Comparison of ENCODE assay signal across 7 mouse cellular contexts in genomic region chr16:30062242-30063030, GRCm38 (mm10). TPM values are rescaled to one million over a fixed set of nuclear protein-coding genes. Genes with fewer than 3 reads are reported as not detected.
DNase-seq lines count a peak whose midpoint lies in the region; ATAC-seq lines count a peak whose summit lies in the region.

No protein-coding gene starts in this region.

- peak overlapping the region; percentile 100 for H3K4me2 ChIP-seq in forebrain, embryonic 14.5 days (ENCODE audit: low read length)
- H3K4me2 ChIP-seq in limb, embryonic 15.5 days, result peak overlapping the region; percentile 90
- peak overlapping the region; percentile 94 for H3K4me2 ChIP-seq in stomach, embryonic 16.5 days (ENCODE audit: low read depth, low read length)

- H3K9me3 ChIP-seq in forebrain, embryonic 14.5 days (replicated peaks; ENCODE audit: control insufficient read depth, low read length), result no peaks in the 10 kb centered on the region
- no peaks in the 10 kb centered on the region for H3K9me3 ChIP-seq in limb, embryonic 15.5 days
- no peaks in the 10 kb centered on the region for H3K9me3 ChIP-seq in stomach, embryonic 16.5 days (replicated peaks; ENCODE audit: control insufficient read depth, low read length)

- peak overlapping the region; percentile 61 for H3K4me3 ChIP-seq in forebrain, embryonic 14.5 days (ENCODE audit: low read depth, low read length)
- H3K4me3 ChIP-seq in limb, embryonic 15.5 days, result peak overlapping the region; percentile 65
- peak overlapping the region; percentile 71 for H3K4me3 ChIP-seq in stomach, embryonic 16.5 days (replicated peaks; ENCODE audit: low read length)

- H3K27ac ChIP-seq in forebrain, embryonic 14.5 days (ENCODE audit: low read depth, low read length), result no peak overlapping the region; the same call in 1 of the 2 replicates
- H3K27ac ChIP-seq in limb, embryonic 15.5 days, result peak overlapping the region; percentile 98
- H3K27ac ChIP-seq in stomach, embryonic 16.5 days (ENCODE audit: low read length), result peak overlapping the region; percentile 99

- no peak for ATAC-seq in forebrain, embryonic 14.5 days
- ATAC-seq in limb, embryonic 15.5 days (ENCODE audit: insufficient number of reproducible peaks, low FRiP score, low TSS enrichment, low read depth), result no peak
- ATAC-seq in stomach, embryonic 16.5 days (ENCODE audit: insufficient read depth, low FRiP score), result no peak
- ATAC-seq in erythroid progenitor cell, adult 5-6 weeks (replicated peaks; ENCODE audit: low FRiP score, poor library complexity, severe bottlenecking), result no peak

- H3K36me3 ChIP-seq in forebrain, embryonic 14.5 days (ENCODE audit: control insufficient read depth, insufficient read depth, low read length), result no peaks in the 10 kb centered on the region
- H3K36me3 ChIP-seq in limb, embryonic 15.5 days, result no peaks in the 10 kb centered on the region
- H3K36me3 ChIP-seq in stomach, embryonic 16.5 days (ENCODE audit: control insufficient read depth, insufficient read depth, low read length), result no peaks in the 10 kb centered on the region

- WGBS in forebrain, embryonic 14.5 days, result 19% methylated on average over 12 of the region's 12 CpGs
- WGBS in limb, embryonic 15.5 days, result 29% methylated on average over 12 of the region's 12 CpGs
- 22% methylated on average over 12 of the region's 12 CpGs for WGBS in stomach, embryonic 16.5 days

- H3K27me3 ChIP-seq in forebrain, embryonic 14.5 days (replicated peaks; ENCODE audit: control insufficient read depth, insufficient read depth, low read length), result 0 out of 2 replicates have a peak, but pooled peaks cover 7% of the 10 kb centered on the region
- peaks cover 4% of the 10 kb centered on the region; the same call in 1 of the 2 replicates for H3K27me3 ChIP-seq in limb, embryonic 15.5 days
- no peaks in the 10 kb centered on the region for H3K27me3 ChIP-seq in stomach, embryonic 16.5 days (ENCODE audit: control insufficient read depth, insufficient read depth, low read length)

- DNase-seq in 3134 (ENCODE audit: extremely low read depth, insufficient read length, low spot score), result peak; percentile 30
- peak; percentile 38 for DNase-seq in 416B (ENCODE audit: low read depth)
- DNase-seq in forebrain, embryonic 14.5 days (ENCODE audit: low spot score), result no peak
- DNase-seq in spleen, postnatal 4 days (ENCODE audit: low spot score in 2 of 2), result no peak

- peaks cover 30% of the 10 kb centered on the region for H3K4me1 ChIP-seq in forebrain, embryonic 14.5 days (ENCODE audit: control insufficient read depth, insufficient read depth, low read length)
- H3K4me1 ChIP-seq in limb, embryonic 15.5 days, result peaks cover 57% of the 10 kb centered on the region
- H3K4me1 ChIP-seq in stomach, embryonic 16.5 days (ENCODE audit: control insufficient read depth, insufficient read depth, low read length), result peaks cover 43% of the 10 kb centered on the region

- peak overlapping the region; percentile 70; the same call in 1 of the 2 replicates for H3K9ac ChIP-seq in forebrain, embryonic 14.5 days (ENCODE audit: low read length)
- H3K9ac ChIP-seq in limb, embryonic 15.5 days, result peak overlapping the region; percentile 67; the same call in 1 of the 2 replicates
- H3K9ac ChIP-seq in stomach, embryonic 16.5 days (ENCODE audit: low read length), result peak overlapping the region; percentile 95

RNA-seq across cellular contexts. Expression of gene Hes1, which starts 1.7 kb away (rescaled TPM):
- 15.2 and 20.5 TPM in 2 replicates for polyA plus RNA-seq in forebrain, embryonic 14.5 days (2014; fragmentation: Nextera tagmentation; extraction: Ambion mirVana)
- 55.3 and 60.5 TPM in 2 replicates for polyA plus RNA-seq in limb, embryonic 15.5 days (2015; fragmentation: Nextera tagmentation; extraction: Ambion mirVana)
- polyA plus RNA-seq in stomach, embryonic 16.5 days (2015; fragmentation: Nextera tagmentation; extraction: Ambion mirVana), result 34.4 and 38.5 TPM in 2 replicates
- total RNA-seq in erythroid progenitor cell, adult 5-6 weeks (2015; ENCODE audit: low replicate concordance), result 1.8 TPM in 1 of 2 replicates, not detected in the other
- 2.1 TPM in 1 of 2 replicates, not detected in the other for total RNA-seq in erythroid progenitor cell, adult 5-6 weeks (2017; ENCODE audit: low replicate concordance)

Comparison
In these comparisons a context has a peak if more than half of its experiments do, and no peak if none do; other contexts are left out.
1. DNase-seq: peak in 3134 (single experiment) and 416B (single experiment); none in forebrain, embryonic 14.5 days (single experiment) and spleen, postnatal 4 days (0 of 2).
2. Peak in every context shown above with its lines, with median percentiles within 50 percentile points of each other: H3K4me2 ChIP-seq, H3K4me3 ChIP-seq and H3K9ac ChIP-seq.